Mouse (Mus musculus) fibroblast of lung, adult 2 months (primary cell): ENCODE measurements around the gene Extl2.

ENCODE experiments used
- DNase-seq: peaks from one replicate; pipeline ENCODE4 v3.0.0-alpha.2; 2011; ENCODE audit warnings: low read depth

Gene Extl2

DNA sequence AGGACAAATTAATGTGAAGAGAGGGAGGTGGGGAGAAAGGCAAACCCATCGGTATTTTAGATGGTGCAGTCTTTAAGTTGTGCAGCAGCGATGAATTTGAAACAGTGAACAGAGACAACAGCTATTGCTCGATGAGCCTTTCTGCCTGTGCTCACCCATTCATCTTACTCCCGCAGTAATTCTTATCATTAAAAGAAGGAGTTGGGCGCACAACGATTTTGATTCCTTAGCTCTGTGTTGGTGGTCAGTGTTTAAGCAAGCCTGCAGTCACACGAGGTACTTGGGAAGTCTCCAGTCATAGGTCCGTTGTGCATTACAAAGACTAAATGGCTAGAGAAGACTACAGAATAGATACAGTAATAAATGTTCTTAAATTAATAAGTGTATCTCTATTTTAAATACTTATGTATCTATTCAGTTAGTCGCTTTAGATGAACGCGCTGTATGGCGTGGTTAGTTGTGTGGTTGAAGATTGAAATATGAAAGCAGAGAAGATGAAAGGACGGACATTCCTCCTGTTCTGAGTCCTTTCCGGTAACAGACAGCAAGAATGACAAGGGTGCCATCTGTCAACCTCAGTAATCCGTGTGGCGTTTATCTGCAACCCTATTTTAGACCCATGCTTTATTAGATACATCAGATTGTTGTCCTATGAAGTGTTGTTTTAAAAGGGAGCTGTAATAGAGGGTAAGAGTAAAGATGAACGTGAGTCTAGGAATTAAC is 2.5 kb downstream of the Extl2 start:
- no peak for DNase-seq

DNA sequence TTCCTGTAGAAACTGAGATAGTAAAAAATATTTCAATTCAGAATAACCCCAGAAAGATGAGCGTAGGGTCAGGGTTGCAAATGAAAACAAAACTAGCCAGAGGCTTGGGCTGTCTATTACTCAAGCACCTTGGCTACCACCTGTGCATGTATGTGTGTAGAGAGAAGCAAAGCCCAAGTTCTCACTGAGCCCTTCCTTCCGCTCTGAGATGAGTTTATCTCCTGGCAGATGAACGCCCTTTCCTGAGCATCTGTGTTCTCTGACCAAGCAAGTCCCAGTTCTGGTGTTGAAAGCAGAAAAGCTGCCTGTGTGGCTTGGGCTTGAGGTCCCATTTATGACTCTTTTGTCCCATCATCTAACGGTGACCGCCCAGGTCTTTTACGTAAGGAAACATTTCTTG is 7.6 kb downstream of the Extl2 start:
- no peak for DNase-seq

DNA sequence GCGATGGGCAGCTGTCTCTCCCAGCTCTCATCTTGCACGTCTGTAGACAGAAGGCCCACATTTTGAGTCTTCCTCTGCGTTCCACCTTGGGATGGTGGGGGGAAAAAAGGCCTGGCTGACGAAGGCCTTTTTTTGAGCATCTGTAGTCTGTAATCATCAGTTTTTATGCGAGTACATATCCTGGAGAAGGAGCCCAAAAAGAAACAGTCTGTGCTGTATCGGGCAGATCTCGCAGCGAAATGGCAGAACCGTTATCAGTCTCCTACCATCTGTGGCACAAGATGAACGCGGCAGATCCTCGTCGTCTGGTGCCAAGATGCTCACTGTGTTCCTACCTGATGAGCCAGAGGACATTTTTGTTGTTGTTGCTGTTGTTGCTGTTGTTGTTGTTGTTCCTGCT is 8.9 kb downstream of the Extl2 start:
- DNase-seq: no peak

DNA sequence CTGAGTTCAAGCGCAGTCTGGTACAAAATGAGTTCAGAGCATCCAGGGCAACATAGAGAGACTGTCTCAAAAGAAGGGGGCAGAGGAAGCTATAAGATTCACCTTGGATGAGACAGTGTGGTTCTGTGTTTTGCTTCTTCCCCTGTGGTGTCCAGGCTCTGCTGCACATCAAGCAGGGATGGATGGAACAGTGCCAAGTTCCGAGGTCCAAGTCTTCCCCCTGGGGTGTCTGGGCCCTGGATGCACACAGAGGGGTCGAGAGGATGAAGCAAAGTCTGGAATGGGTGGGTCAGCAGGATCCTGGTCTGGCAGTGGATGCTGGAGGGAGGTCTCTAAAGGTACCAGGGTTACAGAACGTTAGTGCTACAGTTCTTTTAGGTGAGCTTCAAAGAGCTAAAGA is 11.3 kb downstream of the Extl2 start:
- DNase-seq: no peak

DNA sequence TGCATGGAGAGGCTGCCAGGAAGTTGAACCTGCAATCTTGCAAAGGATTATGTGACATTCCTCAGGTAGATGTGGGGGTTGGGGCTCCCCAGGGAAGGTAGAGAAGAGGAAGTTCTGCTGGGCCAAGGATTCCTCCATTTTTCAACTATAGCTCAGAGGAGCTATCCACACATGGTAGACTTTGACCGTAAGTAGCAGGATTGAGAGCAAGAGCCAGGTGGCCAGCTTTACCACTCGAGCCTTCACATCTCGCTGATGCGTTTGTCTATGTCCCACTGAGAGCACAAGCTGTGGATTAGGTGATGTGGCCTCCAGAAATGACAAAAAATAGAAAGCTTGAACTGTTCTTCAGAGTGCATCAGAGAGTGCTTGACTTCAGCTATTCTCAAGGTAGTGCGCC is 11.9 kb downstream of the Extl2 start:
- no peak for DNase-seq

DNA sequence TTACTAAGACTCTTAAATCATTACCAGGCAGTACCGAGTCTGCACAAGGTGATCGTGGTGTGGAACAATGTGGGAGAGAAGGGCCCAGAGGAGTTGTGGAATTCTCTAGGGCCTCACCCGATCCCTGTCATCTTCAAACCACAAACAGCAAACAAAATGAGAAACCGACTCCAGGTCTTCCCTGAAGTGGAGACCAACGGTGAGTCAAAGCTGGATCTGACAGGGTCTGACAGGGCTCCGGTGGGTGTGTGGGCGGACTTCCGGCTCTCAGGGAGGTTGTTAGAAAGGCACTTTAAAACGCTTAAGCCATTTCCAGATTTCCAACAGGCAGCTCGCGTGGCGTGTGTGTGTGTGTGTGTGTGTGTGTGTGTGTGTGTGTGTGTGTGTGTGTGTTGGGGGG is 17.0 kb downstream of the Extl2 start:
- no peak for DNase-seq

DNA sequence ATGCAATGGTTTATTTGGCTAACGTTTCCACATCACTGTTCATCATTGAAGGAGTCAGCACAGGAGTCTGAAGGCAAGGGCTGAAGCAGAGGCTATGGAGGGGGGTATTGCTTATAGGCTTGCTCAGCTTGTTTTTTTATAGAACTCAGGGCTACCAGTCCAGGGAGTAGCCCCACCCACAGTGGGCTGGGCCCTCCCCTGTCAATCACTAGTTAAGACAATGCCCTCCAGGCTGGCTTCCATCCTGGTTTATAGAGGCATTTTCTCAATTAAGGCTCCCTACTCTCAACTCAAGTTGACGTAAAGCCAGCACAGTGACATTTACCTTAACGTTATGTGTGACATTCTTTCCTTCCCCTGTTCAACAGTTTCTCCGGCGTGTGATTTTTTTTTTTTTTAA is 17.4 kb downstream of the Extl2 start:
- DNase-seq: no peak

DNA sequence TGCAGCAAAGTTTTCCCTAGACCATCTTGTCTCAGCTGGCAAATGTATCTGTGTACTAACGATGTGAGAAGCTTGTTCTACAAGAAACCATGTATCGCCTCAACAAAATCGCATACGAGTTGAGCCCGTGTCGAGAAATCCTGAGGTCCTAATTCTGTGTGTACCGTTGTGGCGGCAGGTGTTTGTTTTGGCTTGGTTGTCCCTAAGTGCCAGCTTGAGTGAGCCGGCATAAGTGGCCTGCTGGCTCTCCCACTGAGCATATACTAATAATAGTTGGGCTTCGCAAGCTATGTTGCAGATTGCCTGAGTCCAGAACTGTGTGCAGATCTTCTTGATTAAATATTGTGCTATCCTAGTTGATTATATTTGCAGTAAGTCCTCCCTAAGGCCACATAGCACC is 18.4 kb downstream of the Extl2 start:
- no peak for DNase-seq

DNA sequence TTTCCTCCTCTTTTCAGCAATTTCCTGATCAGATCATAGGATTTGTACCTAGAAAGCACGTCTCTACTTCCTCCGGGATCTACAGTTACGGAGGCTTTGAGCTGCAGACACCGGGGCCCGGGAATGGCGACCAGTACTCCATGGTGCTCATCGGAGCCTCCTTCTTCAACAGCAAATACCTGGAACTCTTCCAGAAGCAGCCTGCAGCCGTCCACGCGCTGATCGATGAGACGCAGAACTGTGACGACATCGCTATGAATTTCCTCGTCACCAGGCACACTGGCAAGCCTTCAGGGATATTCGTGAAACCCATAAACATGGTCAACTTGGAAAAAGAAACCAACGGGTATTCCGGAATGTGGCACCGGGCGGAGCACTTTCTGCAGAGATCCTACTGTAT is 19.7 kb downstream of the Extl2 start:
- no peak for DNase-seq

DNA sequence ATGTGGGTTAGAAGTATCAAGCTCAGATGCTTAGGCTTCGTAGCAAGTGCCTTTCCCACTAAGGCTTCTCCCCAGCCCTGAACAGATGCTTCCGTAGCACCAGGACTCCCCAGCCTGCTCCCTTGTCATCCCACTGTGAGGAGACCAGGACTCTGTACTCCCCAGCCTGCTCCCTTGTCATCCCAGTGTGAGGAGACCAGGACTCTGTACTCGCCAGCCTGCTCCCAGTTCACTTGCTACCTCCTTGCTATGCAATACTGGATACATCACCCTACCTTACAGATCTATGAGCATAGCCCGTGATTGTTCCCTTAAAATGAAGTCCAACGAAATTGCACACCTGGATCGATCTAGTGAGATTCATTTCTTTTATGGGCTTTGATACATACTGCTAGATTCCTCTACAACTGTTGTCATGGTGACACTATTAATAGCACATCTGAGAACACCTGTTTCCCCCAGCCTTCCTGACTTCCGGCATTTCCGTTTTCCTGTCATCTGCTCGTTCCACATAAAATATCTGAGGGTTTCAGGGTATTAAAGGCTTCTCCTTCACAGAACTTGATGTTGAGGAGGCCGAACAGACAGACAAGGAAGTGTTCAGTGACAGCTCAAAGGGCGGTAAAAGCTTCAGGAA is 23.0 kb downstream of the Extl2 start:
- no peak for DNase-seq

DNA sequence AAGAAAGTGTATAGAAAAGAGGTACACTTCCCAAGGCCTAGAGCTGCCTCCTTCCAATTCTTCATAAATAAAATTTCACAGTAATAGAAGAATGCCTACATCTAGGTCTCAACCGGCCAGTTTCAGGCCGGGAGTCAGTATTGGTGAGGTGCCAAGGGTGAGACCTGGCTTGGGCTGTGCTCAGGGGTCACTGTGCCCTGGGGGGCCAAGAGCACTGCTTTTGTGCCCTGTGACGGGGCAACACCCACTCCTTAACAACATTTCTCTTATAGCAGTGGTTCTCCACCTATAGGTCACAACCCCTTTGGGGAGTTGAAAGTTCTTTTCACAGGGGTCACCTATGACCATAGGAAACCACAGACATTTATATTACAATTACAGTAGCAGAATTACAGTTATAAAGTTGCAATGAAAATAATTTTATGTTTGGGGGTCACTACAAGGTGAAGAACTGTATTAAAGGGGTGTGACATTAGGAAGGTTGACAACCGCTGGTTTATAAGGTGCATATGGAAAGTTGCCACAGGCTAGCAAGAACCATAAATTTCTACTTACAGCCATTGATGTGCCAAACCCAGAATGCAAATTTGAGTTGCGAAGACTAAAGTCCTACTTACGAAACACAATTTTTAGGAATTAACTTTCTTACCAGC is 26.1 kb downstream of the Extl2 start:
- DNase-seq: no peak

DNA sequence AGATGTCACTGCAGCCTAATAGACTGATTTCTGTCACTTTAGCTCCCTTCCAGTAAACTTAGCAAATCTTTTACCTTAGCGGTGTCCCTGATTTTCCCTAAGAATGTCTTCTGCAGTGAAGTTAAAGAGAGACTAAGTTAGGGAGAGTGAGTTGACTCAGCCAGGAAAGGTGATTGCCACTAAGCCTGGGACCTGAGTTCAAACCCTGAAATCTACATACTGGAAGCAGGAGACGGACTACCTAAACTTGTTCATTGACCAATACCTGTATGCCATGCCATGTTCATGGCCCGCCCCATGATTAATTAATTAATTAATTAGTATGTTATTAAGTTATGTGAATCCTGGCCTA is 26.6 kb downstream of the Extl2 start:
- DNase-seq: peak; percentile 66

DNA sequence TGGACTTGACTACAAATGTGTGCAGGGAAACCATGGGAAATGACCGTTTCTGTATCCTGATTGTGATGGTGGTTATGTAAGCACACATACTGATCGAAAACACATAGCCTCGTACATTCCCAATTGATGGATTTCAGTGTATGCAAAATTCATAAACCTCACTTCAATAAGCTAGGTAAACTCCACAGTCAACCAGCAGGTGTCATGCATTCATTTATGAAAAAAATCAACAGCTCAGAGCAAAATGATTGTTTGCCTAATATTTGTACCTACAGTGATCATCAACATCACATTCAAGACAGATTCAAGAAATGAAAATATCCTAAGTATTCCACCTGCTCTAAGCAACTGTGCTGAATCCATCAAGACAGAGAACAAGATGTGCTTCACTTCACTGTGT is 33.5 kb downstream of the Extl2 start:
- no peak for DNase-seq

DNA sequence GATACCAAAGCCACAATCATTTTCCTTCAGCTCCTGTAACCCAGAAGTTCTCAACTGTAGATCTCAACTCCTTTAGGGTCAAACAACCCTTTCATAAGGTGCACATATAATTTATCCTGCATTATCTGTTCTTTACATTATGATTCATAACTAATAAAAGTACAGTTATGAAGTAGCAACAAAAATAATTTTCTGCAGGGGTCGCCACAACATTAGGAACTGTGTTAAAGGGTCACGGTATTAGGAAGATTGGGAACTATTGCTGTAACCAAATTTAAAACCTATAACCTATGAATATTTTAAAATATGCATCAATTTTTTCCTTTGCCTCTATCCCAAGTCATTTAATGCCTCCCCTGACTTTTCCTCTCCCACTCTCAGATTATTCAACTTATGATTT is 38.7 kb downstream of the Extl2 start:
- DNase-seq: no peak

DNA sequence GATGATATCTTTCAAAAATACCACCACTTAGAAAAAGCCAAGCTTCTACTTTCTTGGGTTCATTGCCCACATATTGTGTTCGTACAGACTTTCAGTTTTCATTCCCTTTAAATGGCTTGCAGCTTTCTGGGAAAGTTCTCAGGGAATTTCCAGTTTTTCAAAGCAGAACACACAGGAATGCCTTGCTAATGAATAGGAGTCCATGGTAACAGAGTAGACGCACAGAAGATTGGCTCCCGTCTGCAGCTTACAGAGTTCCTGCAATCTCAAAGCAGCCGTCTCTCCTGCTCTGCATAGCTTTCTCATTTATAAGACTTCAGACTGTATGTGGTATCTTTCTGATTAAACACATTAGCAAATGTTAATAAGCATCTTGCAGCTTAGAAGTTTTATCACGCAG is 39.8 kb downstream of the Extl2 start:
- DNase-seq: peak; percentile 42

DNA sequence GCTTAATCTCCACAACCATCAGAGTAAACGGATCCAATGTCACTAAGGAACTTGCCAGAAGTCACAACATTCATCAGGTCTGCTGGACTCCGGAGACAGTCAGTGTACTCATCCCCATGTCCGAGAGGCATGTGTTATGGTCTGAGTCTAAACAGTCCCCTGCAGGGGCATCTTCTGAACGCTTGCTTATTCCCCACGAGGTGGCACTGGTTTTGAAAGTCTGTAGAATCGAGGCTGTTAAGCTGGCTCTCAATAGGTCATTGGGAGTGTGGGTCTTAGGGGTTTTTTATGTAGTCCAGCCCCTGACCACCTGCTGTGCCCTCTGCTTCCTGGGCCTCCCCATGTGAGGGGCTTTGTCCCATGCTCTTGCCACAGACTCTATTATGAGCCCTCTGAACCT is 49.8 kb downstream of the Extl2 start:
- DNase-seq: no peak

DNA sequence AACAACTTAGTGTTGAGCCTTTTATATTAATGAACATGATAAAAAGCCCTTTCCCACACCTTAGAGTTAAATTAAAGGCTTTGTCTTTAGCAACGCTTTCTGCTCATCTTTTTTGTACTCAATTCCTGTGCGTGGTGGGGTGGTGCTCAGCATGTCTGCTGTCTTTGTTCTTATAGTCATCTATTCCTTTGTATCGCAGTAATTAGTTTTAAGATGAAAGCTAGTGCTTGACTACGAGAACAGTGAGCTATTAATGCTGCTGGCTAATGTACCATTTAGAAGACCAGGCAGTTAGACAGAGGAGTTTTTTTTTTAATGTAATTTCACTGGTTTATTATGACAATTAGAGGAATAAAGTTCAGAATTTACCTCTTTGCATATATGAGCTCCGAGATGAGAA is 53.1 kb downstream of the Extl2 start:
- no peak for DNase-seq

DNA sequence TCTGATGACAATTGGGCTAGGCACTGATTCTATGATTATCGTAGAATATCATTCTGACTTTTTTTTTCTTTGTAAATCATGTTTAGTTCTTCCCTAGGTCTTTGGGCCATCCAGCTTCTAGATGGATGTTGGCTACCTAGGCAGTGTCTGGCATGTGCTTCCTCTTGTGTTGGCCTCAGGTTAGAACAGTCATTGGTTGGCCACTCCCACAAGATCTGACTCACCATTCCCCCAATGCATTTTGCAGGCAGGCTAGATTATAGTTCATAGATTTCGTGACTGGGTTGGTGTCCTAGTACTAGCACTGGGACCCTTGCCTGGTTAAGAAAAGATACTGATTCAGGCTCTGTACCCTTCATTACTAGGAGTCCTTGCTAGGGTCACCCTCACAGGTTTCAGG is 54.9 kb downstream of the Extl2 start:
- DNase-seq: no peak

DNA sequence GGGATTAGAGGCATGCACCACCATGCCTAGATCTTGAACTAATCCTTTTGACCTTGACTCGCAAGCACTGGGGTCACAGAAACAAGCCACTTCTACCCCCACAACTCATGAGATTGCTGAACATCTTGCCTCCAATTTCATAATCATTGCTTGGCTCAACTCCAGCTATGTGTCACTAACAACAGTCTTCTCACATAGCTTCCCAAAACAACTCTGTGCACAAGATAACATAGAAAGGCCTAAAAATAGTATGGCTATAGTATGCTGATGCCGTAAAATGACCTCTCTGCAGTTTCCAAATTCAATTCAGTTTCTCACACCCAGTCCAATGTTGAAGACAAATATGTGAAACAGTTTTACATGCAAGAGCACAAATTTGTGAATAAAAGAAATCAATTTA is 65.3 kb downstream of the Extl2 start:
- DNase-seq: no peak

DNA sequence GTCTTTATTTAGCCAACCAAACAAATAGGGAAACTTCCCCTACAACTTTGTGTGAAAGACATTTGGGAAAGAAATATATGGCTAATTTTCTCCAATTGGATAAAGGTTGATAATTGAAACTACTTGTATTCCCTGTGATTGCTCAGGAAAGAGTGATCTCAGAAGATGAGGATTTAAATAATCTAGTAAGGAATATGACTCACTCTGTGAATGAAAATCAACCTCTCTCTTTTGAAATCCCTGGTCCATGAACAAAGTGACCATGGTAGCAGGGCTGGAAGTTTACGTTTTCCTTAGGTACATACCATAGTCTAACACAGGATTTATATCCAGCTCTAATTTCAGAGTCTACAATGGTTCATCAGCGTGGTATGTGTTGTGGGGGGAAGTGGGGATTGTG is 69.5 kb downstream of the Extl2 start:
- DNase-seq: no peak

DNA sequence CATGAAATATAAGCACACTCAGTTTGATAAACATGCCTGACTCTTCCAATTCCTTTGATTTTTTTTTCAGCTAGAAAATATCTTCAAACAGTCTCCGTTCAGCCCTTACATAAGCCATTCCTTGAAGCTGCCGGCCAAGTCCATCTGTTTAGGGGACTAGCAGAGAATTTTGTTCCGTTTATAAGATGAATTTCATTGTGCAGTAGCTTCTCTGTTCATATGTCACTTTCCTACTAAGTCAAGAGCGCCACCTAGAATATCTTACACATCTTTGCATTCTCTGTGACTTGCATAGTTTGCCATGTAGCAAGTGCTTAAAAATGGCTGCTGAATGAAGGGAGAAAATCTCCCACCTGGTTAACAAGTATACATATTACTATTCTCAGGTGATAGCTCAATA is 71.2 kb downstream of the Extl2 start:
- DNase-seq: no peak
